Mouse (Mus musculus) ES-E14 (cell line): ENCODE results near the gene Tgfbrap1. TPM values are rescaled to one million over a fixed set of nuclear protein-coding genes. Genes with fewer than 3 reads are reported as not detected.
"Not testable (repeated sequence)": the region's sequence is repeated elsewhere in the genome, so short reads cannot be mapped to it uniquely, and the experiment has no call there.

Source experiments
- DNase-seq: peaks from one replicate; pipeline ENCODE4 v3.0.0-alpha.2; 2013; ENCODE audit warnings: low read depth, low spot score
- H3K27ac ChIP-seq: 2 replicates; pipeline ENCODE4 v1.5.1; 2012; ENCODE audit warnings: low read depth, mild to moderate bottlenecking, low read length, moderate library complexity, mixed read lengths; ENCODE audit not compliant: poor library complexity, insufficient read depth, severe bottlenecking
- H3K36me3 ChIP-seq: 2 replicates; pipeline ENCODE4 v1.6.1; 2012; ENCODE audit warnings: mild to moderate bottlenecking, low read length, moderate library complexity, mixed read lengths; ENCODE audit not compliant: control insufficient read depth, poor library complexity, insufficient read depth, severe bottlenecking
- H3K4me1 ChIP-seq, 2 experiments: fragments of 150-350 bp in 1 of 2; sonication (generic) in 1 of 2; 2 replicates each; pipeline ENCODE4 v1.6.1; 2012; ENCODE audit warnings: low read length in 2 of 2, mild to moderate bottlenecking in 1 of 2, mixed read lengths in 1 of 2; ENCODE audit not compliant: control insufficient read depth in 2 of 2, insufficient read depth in 2 of 2, poor library complexity in 1 of 2
- H3K4me3 ChIP-seq, 2 experiments: fragments of 150-350 bp in 1 of 2; sonication (generic) in 1 of 2; 2 replicates each; pipeline ENCODE4 v1.5.1; 2012; ENCODE audit warnings: low read length in 2 of 2, low read depth in 1 of 2, mild to moderate bottlenecking in 1 of 2, mixed read lengths in 1 of 2; ENCODE audit not compliant: insufficient read depth in 1 of 2, poor library complexity in 1 of 2, severe bottlenecking in 1 of 2
- H3K9ac ChIP-seq: 2 replicates; pipeline ENCODE4 v1.6.1; 2012; ENCODE audit warnings: low read depth, mild to moderate bottlenecking, low read length, mixed read lengths; ENCODE audit not compliant: poor library complexity, insufficient read depth, severe bottlenecking
- H3K9me3 ChIP-seq: fragments of 150-350 bp; sonication (generic); 2 replicates; pipeline ENCODE4 v1.6.1; 2012; ENCODE audit warnings: low read depth, mild to moderate bottlenecking, low read length; ENCODE audit not compliant: control insufficient read depth, insufficient read depth
- CHD2 ChIP-seq: IDR thresholded peaks from 2 replicates; pipeline ENCODE4 v1.6.1; 2014; ENCODE audit warnings: mild to moderate bottlenecking, low read depth, low read length, inconsistent platforms
- HCFC1 ChIP-seq: IDR thresholded peaks from 2 replicates; pipeline ENCODE4 v1.6.1; 2012; ENCODE audit warnings: low read length, inconsistent platforms, borderline replicate concordance; ENCODE audit not compliant: insufficient read depth
- MAFK ChIP-seq: IDR thresholded peaks from 2 replicates; pipeline ENCODE4 v1.6.1; 2014; ENCODE audit warnings: mild to moderate bottlenecking, low read depth, low read length, inconsistent platforms; ENCODE audit not compliant: insufficient read depth
- ZC3H11A ChIP-seq: IDR thresholded peaks from 2 replicates; pipeline ENCODE4 v1.6.1; 2012; ENCODE audit warnings: low read depth, mild to moderate bottlenecking, inconsistent platforms, low read length, borderline replicate concordance
- ZNF384 ChIP-seq: IDR thresholded peaks from 2 replicates; pipeline ENCODE4 v1.6.1; 2012; ENCODE audit warnings: low read depth, low read length, inconsistent platforms
- in situ Hi-C, 2 experiments: fragments of 600-800 bp; cut with MboI; formaldehyde crosslinking; loops; one replicate each; pipeline ENCODE4 v1.15.1; 2025; ENCODE audit warnings: low sequenced_read_pairs in 2 of 2, inconsistent platforms in 1 of 2; ENCODE audit not compliant: unreplicated experiment in 2 of 2
- total RNA-seq: library from RNA; depleted of rRNA; stranded (reverse); fragments of 300-350 nt; gene quantifications from 2 replicates; pipeline ENCODE4 v1.2.3, GENCODE M21; 2012

Tgfbrap1 gene
- total RNA-seq, 1 experiment, result 6.2 TPM

GRCm38 (mm10) chr1:43045204-43045982 is 53.0 kb downstream of the Tgfbrap1 start:
- no peaks in the 10 kb centered on the region for H3K36me3 ChIP-seq
- H3K27ac ChIP-seq, result no peak overlapping the region
- H3K9me3 ChIP-seq, result no peaks in the 10 kb centered on the region
- TF ChIP-seq CHD2, result no peak
- TF ChIP-seq ZC3H11A, result no peak
- TF ChIP-seq HCFC1, result no peak
- no peak for TF ChIP-seq ZNF384
- TF ChIP-seq MAFK, result no peak
- DNase-seq, result no peak
- in situ Hi-C loops, result no loop called here
- H3K4me3 ChIP-seq, result no peak overlapping the region
- H3K9ac ChIP-seq, result no peak overlapping the region
- no peaks in the 10 kb centered on the region for H3K4me1 ChIP-seq

- Histone ChIP-seq H3K4me3 (no peak overlapping the region), H3K27ac (no peak overlapping the region), H3K4me1 (no peaks in the 10 kb centered on the region), H3K9me3 (no peaks in the 10 kb centered on the region), H3K36me3 (no peaks in the 10 kb centered on the region), H3K9ac (no peak overlapping the region)
- no peak for TF ChIP-seq HCFC1
- TF ChIP-seq ZC3H11A, result no peak
- TF ChIP-seq ZNF384, result no peak
- TF ChIP-seq MAFK, result no peak
- TF ChIP-seq CHD2, result no peak
- in situ Hi-C loops, result no loop called here
- DNase-seq, result no peak
These were observed 56.2 kb downstream of the Tgfbrap1 start for GRCm38 (mm10) chr1:43042271-43042670.

GRCm38 (mm10) chr1:43036014-43036413 is 62.4 kb downstream of the Tgfbrap1 start:
- Histone ChIP-seq H3K9ac (no peak overlapping the region), H3K4me1 (no peaks in the 10 kb centered on the region), H3K27ac (no peak overlapping the region), H3K4me3 (no peak overlapping the region), H3K9me3 (no peaks in the 10 kb centered on the region), H3K36me3 (no peaks in the 10 kb centered on the region)
- DNase-seq, result no peak
- TF ChIP-seq MAFK (peak; percentile 65; the same call in 1 of the 2 replicates), HCFC1 (no peak)
- in situ Hi-C loops, result no loop called here

- H3K36me3 ChIP-seq, H3K9me3 ChIP-seq, in situ Hi-C loops, H3K9ac ChIP-seq, DNase-seq, H3K27ac ChIP-seq, H3K4me1 ChIP-seq, H3K4me3 ChIP-seq: not testable (repeated sequence)
These were observed 83.2 kb downstream of the Tgfbrap1 start for GRCm38 (mm10) chr1:43015153-43015685.

- H3K27ac ChIP-seq, result no peak overlapping the region
- in situ Hi-C loops, result no loop called here
These were observed 88.0 kb downstream of the Tgfbrap1 start for GRCm38 (mm10) chr1:43010461-43010860.

More at GRCm38 (mm10) chr1:43010461-43010860, 88.0 kb downstream of the Tgfbrap1 start:
- H3K9me3 ChIP-seq, result no peaks in the 10 kb centered on the region
- no peak overlapping the region for H3K9ac ChIP-seq
- H3K4me1 ChIP-seq, result no peaks in the 10 kb centered on the region
- DNase-seq, result no peak
- H3K4me3 ChIP-seq, result no peak overlapping the region
- no peak for TF ChIP-seq ZNF384
- TF ChIP-seq CHD2, result no peak
- TF ChIP-seq ZC3H11A, result no peak
- TF ChIP-seq MAFK, result no peak
- TF ChIP-seq HCFC1, result no peak
- no peaks in the 10 kb centered on the region for H3K36me3 ChIP-seq
